Mouse (Mus musculus) heart, adult 2 months (tissue): ENCODE results near the gene Clybl.

Experiments used
- CTCF ChIP-seq: fragments of 200-600 bp; IDR thresholded peaks from 2 replicates; pipeline ENCODE4 v1.8.1; 2022; ENCODE audit warnings: antibody characterized with exemption, mild to moderate bottlenecking, moderate library complexity
- EP300 ChIP-seq: fragments of 200-500 bp; IDR thresholded peaks from 2 replicates; pipeline ENCODE4 v1.6.1; 2011; ENCODE audit warnings: low read depth, low read length, control low read depth; ENCODE audit not compliant: insufficient read depth

DNA sequence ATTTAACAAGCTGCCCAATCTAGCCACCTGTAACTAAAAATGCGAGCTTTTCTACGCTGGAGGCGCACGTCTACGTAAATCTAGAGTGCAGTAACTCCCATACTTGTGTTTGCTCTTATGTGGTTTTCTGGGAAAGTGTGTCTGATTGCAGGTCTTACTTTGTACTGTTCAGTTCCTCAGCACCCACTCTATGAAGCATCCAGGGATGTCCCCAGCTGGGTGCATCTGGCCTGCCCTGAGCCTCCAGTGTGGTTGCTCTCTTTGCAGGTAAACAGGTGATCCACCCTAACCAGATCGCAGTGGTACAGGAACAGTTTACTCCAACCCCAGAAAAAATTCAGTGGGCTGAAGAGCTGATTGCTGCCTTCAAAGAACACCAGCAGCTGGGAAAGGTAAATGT is 202.4 kb downstream of the Clybl start:
- TF ChIP-seq CTCF (no peak), EP300 (no peak)
